Mouse (Mus musculus) B cell, adult 2 months (primary cell): ENCODE measurements around the gene Ina.

Experiments used
- DNase-seq, 2 experiments: peaks; one replicate each; pipeline ENCODE4 v3.0.0; 2022

The Ina gene

GRCm38 (mm10) chr19:47067096-47067882 lies 52.8 kb downstream of the Ina start, which contains the start of gene Taf5:
TSS of gene Taf5 (plus strand) at chr19:47067746.
- DNase-seq, result peak; percentile 96 to 98

GRCm38 (mm10) chr19:47067924-47068611 lies 53.6 kb downstream of the Ina start:
- peak; percentile 86 for DNase-seq
